Mouse (Mus musculus): ENCODE data around the gene Sag.
A peak's percentile ranks its signal among the peaks of the same experiment; 100 is the strongest.

The Sag gene

DNA sequence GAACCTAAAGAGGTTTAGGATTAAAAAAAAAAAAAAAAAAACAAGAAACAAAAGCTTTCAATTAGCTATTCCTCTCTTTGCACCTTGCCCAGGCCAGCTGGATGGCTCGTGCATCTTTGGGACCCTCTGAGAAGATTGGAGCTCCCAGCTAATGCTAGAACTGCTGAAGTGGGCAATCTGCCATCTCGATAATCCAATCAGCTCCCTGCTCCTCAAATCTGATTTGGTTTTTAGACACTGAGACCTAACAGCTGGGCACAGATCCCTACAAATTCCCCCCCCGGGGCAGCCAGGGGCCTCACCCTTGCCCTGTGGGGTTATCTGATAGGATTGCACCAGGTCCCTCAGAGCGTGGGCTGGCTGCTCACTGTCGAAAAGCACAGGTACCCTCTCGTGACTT is at the start of gene Sag:
Sag (plus strand) TSS at position 105 of the 400 bp plus-strand sequence.
- DNase-seq (ENCODE audit: extremely low spot score, low spot score) = no peak

DNA sequence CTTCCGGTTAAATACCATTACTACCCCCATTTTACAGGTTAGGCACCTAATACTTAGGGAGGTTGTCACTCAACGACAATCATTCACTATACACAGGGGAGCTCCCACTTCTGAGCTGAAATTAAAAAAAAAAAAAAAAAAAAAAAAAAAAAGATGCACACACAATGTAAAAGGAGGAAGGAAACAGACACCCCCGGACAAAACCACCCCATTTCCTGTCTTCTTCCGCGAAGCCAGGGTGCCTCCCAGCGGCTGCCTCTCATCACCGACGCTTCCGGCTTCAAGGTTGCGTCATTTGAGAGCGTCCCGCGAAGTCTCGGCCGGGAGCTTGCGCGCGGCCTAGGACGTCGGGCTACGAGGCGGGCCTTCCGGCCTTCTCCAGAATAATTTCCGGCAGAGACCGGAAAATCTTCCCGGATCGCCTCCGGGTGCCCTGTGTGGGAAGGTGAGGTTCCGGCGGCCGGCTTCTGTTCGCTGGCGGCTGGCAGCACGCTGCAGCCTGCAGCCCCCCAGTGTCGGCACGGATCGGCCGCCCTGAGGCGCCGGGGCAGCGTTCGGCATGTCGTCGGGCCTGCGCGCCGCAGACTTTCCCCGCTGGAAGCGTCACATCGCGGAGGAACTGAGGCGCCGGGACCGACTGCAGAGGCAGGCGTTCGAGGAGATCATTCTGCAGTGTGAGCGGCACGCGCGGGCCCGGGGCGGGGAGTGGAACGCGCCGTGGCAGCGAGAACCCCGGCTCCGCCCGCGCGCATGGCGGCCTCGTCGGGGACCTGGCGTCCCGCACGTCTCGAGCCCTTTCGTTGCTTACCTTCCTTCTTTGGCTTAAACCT is 47.6 kb upstream of the Sag start, which contains the start of gene Atg16l1:
Atg16l1 (plus strand) TSS at position 230 of the 830 bp plus-strand sequence.
- peak; percentile 92 for DNase-seq (ENCODE audit: extremely low spot score, low spot score)

DNA sequence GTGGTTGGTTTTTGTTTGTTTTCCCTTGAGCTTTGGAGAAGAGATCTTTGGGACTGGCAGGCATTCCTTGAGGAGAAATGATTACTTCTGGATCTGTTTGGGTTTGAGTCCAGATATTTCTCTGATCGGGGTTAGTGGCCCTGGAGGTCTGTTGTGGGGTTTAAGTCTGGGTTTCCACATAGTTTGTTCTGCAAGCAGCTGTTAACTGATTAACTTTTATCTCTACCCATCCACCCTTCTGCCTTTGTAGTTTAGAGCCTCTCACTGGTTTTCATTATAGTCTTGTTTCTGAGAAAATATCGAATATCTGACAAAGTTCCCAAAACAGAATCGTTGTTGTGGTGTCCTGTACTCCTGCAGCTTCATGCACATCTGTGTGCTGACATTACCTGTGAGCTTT is 39.7 kb upstream of the Sag start:
- DNase-seq (ENCODE audit: extremely low spot score, low spot score) = no peak

GRCm38 (mm10) chr1:87765741-87766140 is 37.7 kb upstream of the Sag start:
- no peak for DNase-seq (ENCODE audit: extremely low spot score, low spot score)

DNA sequence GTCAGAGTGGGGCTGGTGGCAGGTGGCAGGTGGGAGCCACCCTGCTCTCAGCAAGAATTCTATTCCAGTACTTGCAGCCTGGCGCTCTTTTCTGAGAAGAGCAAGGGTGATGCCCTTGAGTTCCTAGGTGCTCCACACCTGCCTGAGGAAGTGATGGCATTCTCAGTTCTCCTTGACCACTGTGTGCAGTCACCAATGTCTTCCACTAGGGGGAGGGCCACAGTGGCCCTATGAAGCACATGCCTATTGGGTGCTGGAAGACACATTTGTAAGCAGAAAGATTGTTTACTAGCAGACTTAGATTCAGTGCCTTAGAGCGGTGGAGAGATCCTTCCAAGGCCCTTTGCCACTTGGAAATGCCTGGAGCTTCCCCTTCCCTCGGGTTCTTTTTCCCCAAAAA is 37.2 kb upstream of the Sag start:
- peak; percentile 24 for DNase-seq (ENCODE audit: extremely low spot score, low spot score)

DNA sequence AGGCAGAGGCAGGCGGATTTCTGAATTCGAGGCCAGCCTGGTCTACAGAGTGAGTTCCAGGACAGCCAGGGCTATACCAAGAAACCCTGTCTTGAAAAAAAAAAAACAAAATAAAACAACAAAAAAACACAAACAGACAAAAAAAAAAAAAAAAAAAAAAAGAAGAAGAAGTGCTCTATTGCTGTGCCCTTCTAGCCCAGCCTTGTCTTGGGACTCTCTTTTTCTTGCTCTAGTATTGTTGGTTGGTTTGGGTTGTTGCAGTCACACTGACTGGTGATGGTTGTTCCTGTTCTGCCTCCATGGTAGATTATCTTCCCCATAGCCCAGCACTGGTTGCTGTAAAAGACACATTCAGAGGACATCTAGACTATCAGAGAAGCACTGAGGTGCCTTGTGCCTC is 34.2 kb upstream of the Sag start:
- no peak for DNase-seq (ENCODE audit: extremely low spot score, low spot score)

- DNase-seq (ENCODE audit: extremely low spot score, low spot score) = no peak
Measured at GRCm38 (mm10) chr1:87770486-87770885, 33.0 kb upstream of the Sag start.

DNA sequence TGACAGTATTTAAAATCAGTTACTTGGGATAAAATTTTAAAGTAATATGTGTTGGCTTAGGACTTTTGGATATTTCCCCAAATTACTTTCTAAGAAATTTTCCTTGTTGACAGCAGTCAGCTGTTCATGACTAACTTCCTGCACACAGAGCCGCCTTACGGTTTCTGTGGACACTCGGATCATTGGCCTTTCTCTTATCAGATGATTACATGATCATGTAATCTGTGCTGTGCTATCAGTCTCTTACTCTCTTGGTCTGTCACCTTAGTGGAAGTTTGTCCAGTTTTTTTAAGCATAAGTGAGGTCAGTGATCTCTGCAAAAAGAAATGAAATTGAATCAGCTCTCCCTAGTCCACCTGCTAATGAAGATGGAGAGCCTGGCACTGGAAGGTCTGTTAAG is 31.8 kb upstream of the Sag start:
- DNase-seq (ENCODE audit: extremely low spot score, low spot score) = no peak

- DNase-seq (ENCODE audit: extremely low spot score, low spot score) = no peak
Measured at GRCm38 (mm10) chr1:87773336-87773735, 30.1 kb upstream of the Sag start.

- DNase-seq (ENCODE audit: extremely low spot score, low spot score) = no peak
Measured at GRCm38 (mm10) chr1:87774845-87775244, 28.6 kb upstream of the Sag start.

DNA sequence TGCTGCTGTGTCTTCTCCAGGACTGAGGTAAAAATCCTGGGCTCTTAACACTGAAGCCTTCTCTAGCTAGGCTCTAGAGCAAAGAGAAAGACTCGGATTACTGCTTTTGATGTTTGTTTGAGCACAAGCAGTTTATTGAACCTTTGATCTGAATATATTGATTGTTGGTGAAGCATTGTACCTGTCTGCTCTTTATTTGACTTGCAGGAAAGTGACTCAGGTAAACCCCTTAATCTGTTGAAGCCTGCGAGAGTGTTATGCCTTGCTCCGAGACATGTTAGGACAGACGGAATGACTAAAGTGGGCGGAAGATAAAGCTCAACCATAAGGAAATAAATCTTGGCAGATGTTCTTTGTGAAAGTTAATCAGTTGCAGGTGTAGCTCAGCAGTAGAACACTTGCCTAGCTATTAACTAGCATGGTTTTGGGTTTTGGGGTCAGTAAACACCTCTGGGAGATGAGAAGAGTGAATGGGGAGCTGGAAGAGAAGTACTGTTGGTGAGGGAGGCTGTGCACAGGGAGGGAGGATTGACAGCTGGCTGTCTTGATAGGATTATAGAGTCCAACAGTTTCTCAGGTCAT is 24.2 kb upstream of the Sag start:
- DNase-seq (ENCODE audit: extremely low spot score, low spot score) = no peak

DNA sequence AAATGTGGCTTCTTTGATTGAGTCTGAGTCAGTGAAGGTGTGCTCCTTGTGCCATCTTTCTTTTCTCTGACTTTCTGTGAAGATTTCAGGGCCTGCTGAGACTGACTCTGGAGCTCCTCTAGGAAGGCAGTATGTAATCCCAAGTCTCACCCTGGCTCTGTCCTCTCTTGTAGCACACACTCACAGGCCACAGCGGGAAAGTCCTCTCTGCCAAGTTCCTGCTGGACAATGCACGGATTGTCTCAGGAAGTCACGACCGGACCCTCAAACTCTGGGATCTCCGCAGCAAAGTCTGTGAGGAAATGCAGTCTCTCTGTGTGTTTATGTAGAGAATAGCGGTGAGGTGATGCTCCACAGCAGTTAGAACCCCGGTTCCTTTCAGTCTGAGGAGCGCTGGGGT is 17.8 kb upstream of the Sag start:
- no peak for DNase-seq (ENCODE audit: extremely low spot score, low spot score)

GRCm38 (mm10) chr1:87786251-87786650 is 17.2 kb upstream of the Sag start:
- DNase-seq (ENCODE audit: extremely low spot score, low spot score) = no peak

- DNase-seq (ENCODE audit: extremely low spot score, low spot score) = no peak
Measured at GRCm38 (mm10) chr1:87789665-87790064, 13.8 kb upstream of the Sag start.

GRCm38 (mm10) chr1:87792438-87793137 is 10.9 kb upstream of the Sag start:
- DNase-seq (ENCODE audit: extremely low spot score, low spot score) = no peak

DNA sequence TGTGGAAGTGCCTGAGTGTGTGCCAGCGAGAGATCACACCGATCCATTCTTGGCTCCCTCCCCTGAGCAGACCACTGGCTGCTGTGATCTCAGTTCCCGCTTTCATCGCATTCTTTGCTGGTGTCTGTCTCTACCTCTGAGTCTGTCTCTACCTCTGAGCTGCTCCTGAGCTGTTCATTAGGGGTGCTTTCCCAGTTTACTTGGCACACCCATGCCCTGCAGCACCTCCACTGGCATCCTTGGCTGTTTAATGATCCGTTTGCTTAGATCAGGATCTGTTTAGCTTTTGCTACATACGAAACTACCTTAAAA is 10.4 kb upstream of the Sag start:
- no peak for DNase-seq (ENCODE audit: extremely low spot score, low spot score)

GRCm38 (mm10) chr1:87797702-87798101 is 5.8 kb upstream of the Sag start:
- DNase-seq (ENCODE audit: extremely low spot score, low spot score) = no peak

DNA sequence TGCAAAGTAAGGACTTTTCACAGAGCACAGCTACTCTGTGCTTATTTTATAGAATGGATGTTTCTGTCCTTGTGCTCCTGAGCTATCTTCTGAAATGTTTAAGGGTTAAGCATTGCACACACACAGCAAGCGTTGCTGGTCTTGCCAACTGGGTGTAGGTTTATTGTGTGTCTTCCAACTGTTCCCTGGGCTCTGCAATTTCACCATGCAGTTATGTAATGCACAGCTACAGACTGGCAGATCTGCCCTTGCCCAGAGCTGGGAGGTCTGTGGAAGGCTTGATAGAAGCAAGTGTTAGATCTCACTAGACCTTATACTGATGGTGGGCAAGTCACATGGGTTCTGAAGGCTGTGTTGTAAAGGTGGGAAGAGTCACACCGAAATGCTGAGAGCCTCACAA is 5.2 kb upstream of the Sag start:
- DNase-seq (ENCODE audit: extremely low spot score, low spot score) = no peak

DNA sequence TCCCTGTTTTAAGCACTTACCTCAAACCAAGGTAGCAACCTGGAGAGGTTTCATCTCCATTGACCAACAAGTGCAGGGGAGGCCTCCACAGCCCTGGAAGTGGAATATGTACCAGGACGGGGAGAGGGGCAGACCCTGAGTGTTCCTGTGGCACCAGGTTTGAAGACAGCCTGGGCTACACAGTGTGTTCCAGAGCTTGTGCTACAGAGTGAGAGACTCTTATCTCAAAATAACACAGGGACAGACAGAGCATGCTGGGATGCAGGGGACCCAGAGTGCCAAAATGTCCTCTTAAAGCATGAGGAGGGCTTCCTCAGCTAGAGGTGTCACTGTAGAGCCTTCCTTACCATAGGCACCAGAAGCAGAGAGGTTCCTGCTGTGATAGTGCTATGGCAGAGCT is 4.3 kb downstream of the Sag start:
- DNase-seq (ENCODE audit: extremely low spot score, low spot score) = no peak

DNA sequence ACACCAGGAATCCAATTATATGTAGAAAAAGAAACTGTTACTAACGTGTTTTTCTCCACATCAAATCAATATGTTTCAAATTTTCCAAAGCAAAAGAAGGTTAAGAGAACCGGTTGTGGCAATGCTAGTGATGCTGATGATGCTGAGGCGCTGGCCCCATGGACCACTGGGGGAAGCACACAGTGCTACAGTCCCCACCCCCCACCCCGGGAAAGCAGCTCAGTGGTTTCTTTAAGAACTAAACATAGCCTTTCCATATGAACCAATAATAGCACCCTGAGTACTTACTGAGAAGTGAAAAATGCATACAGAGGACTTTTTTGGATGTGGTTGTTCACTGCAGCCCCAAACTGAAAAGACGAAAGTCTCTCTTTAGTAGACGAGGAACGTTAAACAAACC is 7.9 kb downstream of the Sag start:
- DNase-seq (ENCODE audit: extremely low spot score, low spot score) = no peak

- DNase-seq (ENCODE audit: extremely low spot score, low spot score) = no peak
Measured at GRCm38 (mm10) chr1:87812061-87812460, 8.6 kb downstream of the Sag start.

DNA sequence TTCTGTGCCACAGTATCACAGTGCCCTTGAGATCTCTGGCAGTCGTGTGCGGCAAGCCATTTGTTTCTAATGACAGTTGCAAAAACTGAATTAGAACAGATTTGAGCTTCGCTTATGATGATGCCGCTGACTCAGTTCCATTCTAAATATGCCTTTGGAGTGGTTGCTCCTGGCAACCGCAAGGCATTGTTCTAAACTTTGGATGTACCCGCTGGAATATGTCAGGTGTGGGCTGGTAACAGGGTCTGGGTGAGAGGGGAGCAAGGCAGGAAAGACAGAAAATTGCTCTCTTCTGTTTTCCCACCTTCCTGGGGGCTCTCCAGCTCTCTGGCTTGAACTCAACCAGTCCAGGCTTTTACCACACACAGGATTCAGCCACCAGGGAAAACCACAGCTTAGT is 9.7 kb downstream of the Sag start:
- DNase-seq (ENCODE audit: extremely low spot score, low spot score) = no peak

- DNase-seq (ENCODE audit: extremely low spot score, low spot score) = no peak
Measured at GRCm38 (mm10) chr1:87813681-87814080, 10.2 kb downstream of the Sag start.
